Mouse (Mus musculus): ENCODE measurements around the gene Gm28048.

DNA sequence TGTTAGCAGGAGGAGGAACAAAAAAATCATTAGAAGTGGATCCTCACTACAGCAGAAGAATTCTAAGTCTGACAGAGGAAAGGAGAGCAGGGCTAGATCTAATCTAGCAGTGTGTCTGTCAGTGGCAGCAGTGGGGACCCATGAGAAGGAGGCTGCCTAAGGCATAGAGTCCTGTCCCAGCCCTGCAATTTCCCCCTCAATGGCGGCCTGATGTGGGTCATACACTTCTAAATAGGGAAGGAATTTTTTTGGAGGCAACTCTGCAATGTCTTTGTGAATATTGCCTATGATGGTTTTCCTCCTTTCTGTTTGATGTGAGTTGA lies 188.0 kb downstream of the Gm28048 start:
- TF ChIP-seq CTCF (IDR thresholded peaks at IDR 0.05; ENCODE audit: low read depth), result no peak
- TF ChIP-seq EP300 (IDR thresholded peaks at IDR 0.05; ENCODE audit: low read depth), result no peak

All from liver, embryonic 14.5 days (tissue).